Mouse (Mus musculus) spleen, adult 2 months (tissue): ENCODE data around the gene Tldc2. TPM values are rescaled to one million over a fixed set of nuclear protein-coding genes. Genes with fewer than 3 reads are reported as not detected.

ENCODE experiments used
- DNase-seq, 2 experiments: peaks; one replicate each; pipeline versions ENCODE4 v3.0.0 to v3.0.0-alpha.2; 2012 to 2021; ENCODE audit warnings: low spot score in 2 of 2, low read depth in 1 of 2
- H3K27ac ChIP-seq: fragments of 200-500 bp; 2 replicates; pipeline ENCODE4 v1.5.1; 2012; ENCODE audit warnings: low read length, inconsistent platforms; ENCODE audit not compliant: insufficient read depth
- H3K27me3 ChIP-seq: fragments of 200-500 bp; 2 replicates; pipeline ENCODE4 v1.6.1; 2012; ENCODE audit warnings: mild to moderate bottlenecking, moderate library complexity, low read length, inconsistent platforms; ENCODE audit not compliant: control insufficient read depth, insufficient read depth
- H3K36me3 ChIP-seq: fragments of 200-500 bp; 2 replicates; pipeline ENCODE4 v1.6.1; 2012; ENCODE audit warnings: mild to moderate bottlenecking, low read length, inconsistent platforms; ENCODE audit not compliant: control insufficient read depth, insufficient read depth
- H3K4me1 ChIP-seq: fragments of 200-500 bp; 2 replicates; pipeline ENCODE4 v1.6.1; 2011; ENCODE audit warnings: inconsistent platforms; ENCODE audit not compliant: control insufficient read depth, insufficient read depth, insufficient read length
- H3K4me3 ChIP-seq: fragments of 200-500 bp; 2 replicates; pipeline ENCODE4 v1.5.1; 2011; ENCODE audit warnings: mild to moderate bottlenecking, inconsistent platforms; ENCODE audit not compliant: insufficient read depth, insufficient read length; ENCODE audit errors: extremely low read depth
- CTCF ChIP-seq: fragments of 200-500 bp; IDR thresholded peaks from 2 replicates; pipeline ENCODE4 v1.5.1; 2011; ENCODE audit warnings: mild to moderate bottlenecking, inconsistent platforms; ENCODE audit not compliant: insufficient read depth, insufficient read length, insufficient replicate concordance; ENCODE audit errors: extremely low read depth
- POLR2A ChIP-seq: fragments of 200-500 bp; IDR thresholded peaks from 2 replicates; pipeline ENCODE4 v1.6.1; 2011; ENCODE audit warnings: low read depth, low read length, inconsistent platforms
- WGBS: fragments of 180-500 bp; shearing (Covaris S2); methylation state at CpG from one replicate; pipeline ENCODE4 v1.1.7; 2018; 5-methylcytosine and 5-hydroxymethylcytosine counted together
- polyA plus RNA-seq: library from polyadenylated mRNA; depleted of rRNA; stranded (reverse); fragments of >200 nt; gene quantifications from 2 replicates; pipeline ENCODE4 v1.2.3, GENCODE M21; 2012

The Tldc2 gene
- polyA plus RNA-seq, 1 experiment, result not detected

DNA sequence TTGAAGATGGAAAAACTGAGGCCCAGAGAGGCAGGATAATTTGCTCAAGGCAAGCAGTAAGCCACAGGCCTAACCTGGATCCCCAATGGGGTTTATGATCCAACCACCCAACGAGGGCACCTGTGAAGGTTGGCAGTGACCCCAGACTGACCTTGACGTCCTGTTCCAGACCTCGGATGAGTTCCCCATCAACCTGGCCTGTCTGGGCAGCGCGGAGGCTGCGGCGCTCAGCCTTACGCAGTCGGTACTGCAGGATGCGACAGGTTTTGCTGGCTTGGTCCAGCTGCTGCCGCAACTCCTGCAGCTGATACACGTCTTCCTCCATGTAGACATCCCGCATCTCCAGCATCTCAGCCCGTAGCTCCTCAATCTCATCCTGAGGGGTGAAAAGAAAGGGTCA lies 26.8 kb upstream of the Tldc2 start:
- H3K36me3 ChIP-seq, result no peaks in the 10 kb centered on the region
- no peak overlapping the region for H3K4me3 ChIP-seq
- peaks cover 16% of the 10 kb centered on the region; the same call in 1 of the 2 replicates for H3K4me1 ChIP-seq
- TF ChIP-seq POLR2A, result no peak
- no peak for TF ChIP-seq CTCF
- no peak for DNase-seq
- WGBS, result 92% methylated on average over 14 of the region's 14 CpGs
- H3K27me3 ChIP-seq, result no peaks in the 10 kb centered on the region
- no peak overlapping the region for H3K27ac ChIP-seq

DNA sequence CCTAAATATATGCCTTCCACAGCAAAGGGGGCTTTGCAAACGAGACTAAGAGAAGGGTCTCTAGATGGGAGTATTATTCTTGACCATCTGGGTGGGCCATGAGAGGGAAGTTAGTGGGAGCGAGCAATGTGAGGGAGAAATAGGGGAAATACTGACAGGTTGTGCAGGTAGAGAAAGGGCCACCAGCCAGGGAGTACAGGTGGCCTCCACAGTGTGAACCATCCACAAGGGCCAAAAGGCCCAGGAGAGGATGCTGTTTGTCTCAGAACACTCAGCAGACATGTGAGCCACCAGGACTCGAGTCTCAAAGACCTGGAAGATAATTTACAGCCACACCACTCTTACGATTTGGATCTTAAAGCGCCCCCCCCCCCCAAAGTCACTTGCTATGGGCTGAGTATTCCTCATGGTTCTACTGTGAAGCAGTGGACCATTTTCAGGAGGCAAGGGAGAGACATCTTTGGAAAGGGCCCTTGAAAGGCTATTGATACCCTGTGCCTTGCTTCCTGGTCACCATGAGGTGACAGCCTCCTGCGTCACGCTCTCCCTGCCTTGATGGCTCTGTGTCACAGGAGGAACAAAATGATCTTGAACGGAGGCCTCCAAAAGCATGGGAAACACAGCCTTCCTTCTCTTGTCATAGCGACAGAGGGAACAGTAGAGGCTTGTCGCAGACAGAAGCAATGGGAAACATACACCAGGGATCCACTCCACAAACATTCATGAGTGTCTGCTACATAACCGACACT lies 26.1 kb upstream of the Tldc2 start:
- no peak overlapping the region for H3K4me3 ChIP-seq
- H3K4me1 ChIP-seq, result peaks cover 16% of the 10 kb centered on the region; the same call in 1 of the 2 replicates
- no peak for DNase-seq
- H3K36me3 ChIP-seq, result no peaks in the 10 kb centered on the region
- H3K27me3 ChIP-seq, result no peaks in the 10 kb centered on the region
- H3K27ac ChIP-seq, result no peak overlapping the region
- WGBS, result 89% methylated on average over 11 of the region's 11 CpGs
- no peak for TF ChIP-seq POLR2A
- no peak for TF ChIP-seq CTCF

DNA sequence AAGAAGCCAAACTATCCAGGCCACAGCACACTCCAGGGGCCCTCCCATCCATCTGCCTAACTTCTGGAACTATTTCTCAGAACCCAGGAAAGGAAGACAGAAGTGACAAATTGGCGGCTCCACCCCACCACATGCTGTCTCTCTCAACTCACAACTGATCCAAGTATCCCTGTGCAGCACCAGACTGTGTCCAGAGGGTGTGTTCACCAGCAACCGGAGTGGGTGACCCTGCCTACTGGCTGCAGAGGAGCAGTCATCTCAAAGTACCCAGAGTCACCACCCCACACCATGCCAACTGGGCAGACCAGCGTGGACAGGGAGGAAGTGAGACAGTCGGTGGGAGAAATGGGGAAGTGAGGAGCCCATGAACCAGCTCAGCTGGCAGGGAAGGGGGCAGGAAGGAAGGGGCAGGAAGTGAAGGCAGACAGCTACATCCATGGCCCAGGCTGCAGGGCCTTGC lies 23.6 kb upstream of the Tldc2 start:
- no peaks in the 10 kb centered on the region for H3K27me3 ChIP-seq
- TF ChIP-seq POLR2A (no peak), CTCF (no peak)
- WGBS, result 6% methylated on average over 4 of the region's 4 CpGs
- no peak overlapping the region for H3K27ac ChIP-seq
- H3K4me3 ChIP-seq, result no peak overlapping the region
- H3K36me3 ChIP-seq, result no peaks in the 10 kb centered on the region
- peak; percentile 23 to 56 for DNase-seq
- H3K4me1 ChIP-seq, result peaks cover 16% of the 10 kb centered on the region; the same call in 1 of the 2 replicates

DNA sequence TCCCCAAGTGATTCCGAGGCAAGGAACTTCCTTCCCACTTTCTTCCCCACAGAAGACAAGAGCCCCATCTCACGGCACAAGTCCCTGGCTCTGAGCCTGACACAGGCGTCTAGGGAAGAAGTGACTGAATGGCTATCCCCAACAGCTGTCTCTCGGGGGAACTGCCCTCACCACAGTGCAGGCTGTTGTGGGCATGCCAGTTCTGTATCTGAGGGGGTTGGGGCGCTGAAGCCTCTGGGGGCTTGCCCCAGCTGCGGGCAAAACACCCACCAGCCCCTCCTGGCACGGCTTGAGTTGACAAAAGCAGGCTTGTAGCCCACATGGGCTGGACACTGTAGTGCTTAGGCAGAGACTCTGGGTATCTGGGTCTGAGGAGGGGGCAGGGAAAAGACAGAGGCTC lies 22.7 kb upstream of the Tldc2 start:
- 11% methylated on average over 7 of the region's 7 CpGs for WGBS
- TF ChIP-seq POLR2A, result no peak
- no peak for TF ChIP-seq CTCF
- no peak for DNase-seq
- Histone ChIP-seq H3K4me3 (no peak overlapping the region), H3K4me1 (peaks cover 16% of the 10 kb centered on the region; the same call in 1 of the 2 replicates), H3K27me3 (no peaks in the 10 kb centered on the region), H3K36me3 (no peaks in the 10 kb centered on the region), H3K27ac (0 out of 2 replicates have a peak overlapping the region, but pooled peaks have one; percentile 4)

DNA sequence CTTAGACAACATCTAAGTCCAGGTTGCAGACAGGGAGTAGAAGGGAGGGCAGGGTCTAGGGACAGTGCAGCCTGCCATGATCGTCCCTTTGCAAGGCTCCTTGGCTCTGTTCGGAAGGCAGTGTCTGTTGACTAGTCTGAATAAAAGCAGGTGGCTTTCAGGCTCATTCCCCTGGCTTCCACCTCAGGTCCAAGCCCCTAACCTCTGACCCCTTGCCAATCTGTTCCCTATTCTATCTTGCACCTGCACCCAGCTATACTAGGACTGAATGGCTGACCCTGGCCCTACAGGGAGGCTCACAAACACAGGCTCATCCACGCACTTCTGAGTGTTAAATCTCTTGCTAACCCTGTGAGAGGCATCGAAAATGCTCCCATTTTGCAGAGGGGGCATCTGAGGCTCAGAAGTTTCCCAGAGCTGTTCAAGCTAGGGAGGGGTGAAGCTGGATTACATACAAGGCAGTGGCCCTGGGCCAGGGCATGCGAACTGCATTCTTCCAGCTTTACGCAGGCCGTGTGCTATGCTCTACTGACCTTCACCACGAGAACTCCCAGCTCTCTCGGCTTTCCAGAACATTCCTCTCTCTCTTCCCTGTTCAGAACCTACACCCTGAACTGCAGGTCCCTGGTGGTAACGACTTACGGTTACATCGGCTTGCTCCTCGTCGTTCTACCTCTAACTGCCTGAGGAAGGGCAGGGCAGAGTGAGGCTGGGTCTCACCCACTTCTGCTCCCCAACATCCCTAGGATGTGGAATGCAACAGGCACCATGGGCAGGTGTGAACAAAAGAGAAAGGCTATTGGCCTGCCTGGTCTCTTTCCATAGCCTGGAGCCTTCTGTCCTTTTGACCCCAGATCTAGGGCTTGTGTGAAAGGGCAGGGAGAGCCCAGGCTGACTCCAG lies 21.6 kb upstream of the Tldc2 start:
- WGBS, result 87% methylated on average over 14 of the region's 14 CpGs
- H3K4me1 ChIP-seq, result peaks cover 23% of the 10 kb centered on the region; the same call in 1 of the 2 replicates
- H3K36me3 ChIP-seq, result no peaks in the 10 kb centered on the region
- DNase-seq, result no peak
- TF ChIP-seq POLR2A (no peak), CTCF (no peak)
- no peak overlapping the region for H3K27ac ChIP-seq
- H3K4me3 ChIP-seq, result no peak overlapping the region
- no peaks in the 10 kb centered on the region for H3K27me3 ChIP-seq

DNA sequence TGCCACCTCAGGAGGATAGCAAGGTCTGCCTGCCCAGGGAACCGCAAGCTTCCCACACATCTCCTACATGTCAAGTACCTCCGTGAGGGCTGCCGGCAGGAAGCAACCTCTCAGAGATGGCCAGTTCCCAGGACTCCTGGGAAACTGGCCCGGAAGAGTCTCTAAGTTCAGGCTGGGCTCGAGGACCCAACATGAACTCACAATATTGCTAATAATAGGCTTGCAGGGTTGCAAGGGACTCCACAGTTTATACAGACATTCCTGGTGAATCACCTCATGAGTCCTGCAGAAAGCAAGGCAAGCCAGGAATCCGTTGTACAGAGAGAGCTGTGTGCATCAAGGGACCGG lies 21.0 kb upstream of the Tldc2 start:
- no peak for DNase-seq
- H3K27me3 ChIP-seq, result no peaks in the 10 kb centered on the region
- H3K4me1 ChIP-seq, result peaks cover 29% of the 10 kb centered on the region; the same call in 1 of the 2 replicates
- H3K27ac ChIP-seq, result no peak overlapping the region
- 88% methylated on average over 7 of the region's 7 CpGs for WGBS
- TF ChIP-seq CTCF (no peak), POLR2A (no peak)
- H3K36me3 ChIP-seq, result no peaks in the 10 kb centered on the region
- no peak overlapping the region for H3K4me3 ChIP-seq
